Mouse (Mus musculus): ENCODE results near the gene Wapl.

Gene Wapl

DNA sequence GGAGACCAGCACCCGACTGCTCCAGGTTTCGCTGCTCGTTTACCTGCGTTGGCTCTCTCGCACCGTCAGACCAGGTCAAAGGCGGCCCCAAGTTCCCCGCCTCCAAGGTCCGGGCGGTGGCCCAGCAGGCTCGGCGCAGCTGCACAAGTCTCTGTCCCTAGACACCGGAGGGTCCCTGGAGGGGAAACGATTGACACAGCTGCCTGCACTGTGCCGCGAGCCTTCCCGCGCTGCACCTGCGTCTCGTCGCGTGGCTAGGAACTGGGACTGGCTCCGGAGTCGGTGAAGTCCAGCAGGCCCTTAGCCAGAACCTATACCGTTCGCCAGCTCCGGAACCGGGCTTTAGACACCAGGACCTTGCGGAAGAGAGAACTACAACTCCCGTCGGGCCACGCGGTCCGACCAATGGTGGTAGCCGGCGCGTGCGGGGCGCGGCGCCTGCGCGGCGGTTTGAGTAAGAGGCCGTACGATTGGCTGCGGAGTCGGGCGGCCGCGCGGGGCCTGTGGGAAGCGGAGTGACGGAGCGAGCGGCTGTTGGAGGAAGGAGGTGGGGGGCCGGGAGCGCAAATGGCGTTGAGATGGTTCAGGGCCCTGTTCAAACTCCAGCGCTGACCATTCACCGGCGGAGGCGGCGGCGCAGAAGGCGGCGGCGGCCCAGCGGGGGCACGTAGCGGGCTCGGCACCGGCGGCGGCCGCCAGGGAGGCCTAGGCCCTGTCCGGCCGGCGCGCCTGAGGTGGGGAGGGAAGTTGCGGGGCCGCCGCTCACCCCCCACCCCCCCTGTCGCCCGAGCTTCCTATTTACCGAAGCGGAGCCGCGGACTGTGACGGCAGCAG lies at the start of gene Wapl:
Wapl (plus strand) TSS at position 534 of the 834 bp plus-strand sequence.
- in situ Hi-C loops (cut with MboI; ENCODE audit: unreplicated experiment in 2 of 2): loop anchor here in 1 of 2 experiments (5.0 to 10.0 kb wide), 2 partner anchors 89 to 159 kb away; no protein-coding TSS in a partner anchor

DNA sequence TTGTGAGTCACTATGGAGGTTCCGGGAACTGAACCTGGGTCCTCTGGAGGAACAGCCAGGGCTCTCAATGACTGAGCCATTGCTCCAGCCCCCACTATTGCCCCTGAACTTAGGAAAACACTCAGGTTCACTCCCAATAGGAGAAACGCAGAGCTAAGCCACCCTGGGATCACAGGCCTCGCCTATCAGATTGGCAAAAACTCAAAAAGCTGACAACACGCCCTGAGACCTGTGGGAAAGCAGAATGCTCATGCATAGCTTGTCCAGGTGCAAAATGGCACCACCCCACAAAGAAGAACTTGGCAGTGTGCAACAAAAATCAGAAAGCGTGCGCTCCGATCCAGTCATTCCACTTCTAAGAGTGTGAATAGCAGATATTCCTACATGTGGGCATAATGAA lies 46.9 kb upstream of the Wapl start:
- in situ Hi-C loops (cut with MboI; ENCODE audit: unreplicated experiment in 2 of 2): no loop called here

- in situ Hi-C loops (cut with MboI; ENCODE audit: unreplicated experiment in 2 of 2): no loop called here
These were observed 40.8 kb upstream of the Wapl start for GRCm38 (mm10) chr14:34632722-34633448.

GRCm38 (mm10) chr14:34635192-34635591 lies 38.5 kb upstream of the Wapl start:
- in situ Hi-C loops (cut with MboI; ENCODE audit: unreplicated experiment in 2 of 2): no loop called here

DNA sequence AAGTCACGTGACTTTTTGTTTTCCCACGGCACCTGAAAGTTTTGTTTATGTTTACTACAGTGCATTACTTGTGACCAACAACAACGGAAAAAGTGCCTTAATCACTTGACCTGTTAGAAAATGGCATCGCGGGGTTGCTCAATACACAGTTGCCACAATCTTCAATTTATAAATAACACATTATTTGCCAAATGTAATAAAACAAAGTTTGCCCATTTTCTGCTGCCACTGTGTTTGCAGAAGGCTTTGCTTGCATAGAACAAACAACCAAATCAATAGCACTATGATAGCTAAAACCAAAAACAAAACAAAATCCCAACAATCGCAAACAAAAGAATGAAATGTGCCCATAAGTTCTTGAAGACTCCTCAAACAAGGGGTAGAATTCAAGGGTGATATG lies 38.0 kb upstream of the Wapl start:
- in situ Hi-C loops (cut with MboI; ENCODE audit: unreplicated experiment in 2 of 2): no loop called here

GRCm38 (mm10) chr14:34644140-34644539 lies 29.6 kb upstream of the Wapl start:
- in situ Hi-C loops (cut with MboI; ENCODE audit: unreplicated experiment in 2 of 2): no loop called here

DNA sequence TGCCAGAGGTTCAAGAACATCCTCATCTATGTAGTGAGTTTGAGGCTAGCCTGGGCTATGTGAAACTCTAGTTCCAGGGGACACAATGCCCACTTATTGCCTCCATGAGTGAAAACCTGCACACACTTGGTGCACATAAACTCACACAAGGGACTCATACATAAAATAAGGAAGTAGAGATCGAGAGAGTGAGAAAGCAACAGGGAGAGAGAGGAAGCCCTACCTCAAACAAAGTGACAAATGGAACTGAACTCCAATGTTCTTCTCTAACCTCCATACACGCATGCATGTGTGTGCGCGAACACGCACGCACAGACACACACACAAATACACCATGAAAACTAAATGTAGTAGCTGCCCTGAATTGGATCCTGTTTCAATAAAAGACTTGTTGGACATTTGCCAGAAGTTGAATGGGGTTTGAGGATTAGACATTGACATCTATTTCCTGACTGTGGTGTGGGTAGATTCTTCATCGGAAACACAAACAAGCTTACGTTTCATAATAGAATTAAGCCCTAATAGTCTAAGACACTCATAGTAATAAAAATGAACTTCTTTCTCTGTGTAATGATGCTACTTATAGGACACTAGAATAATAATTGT lies 25.8 kb upstream of the Wapl start:
- in situ Hi-C loops (cut with MboI; ENCODE audit: unreplicated experiment in 2 of 2): no loop called here

DNA sequence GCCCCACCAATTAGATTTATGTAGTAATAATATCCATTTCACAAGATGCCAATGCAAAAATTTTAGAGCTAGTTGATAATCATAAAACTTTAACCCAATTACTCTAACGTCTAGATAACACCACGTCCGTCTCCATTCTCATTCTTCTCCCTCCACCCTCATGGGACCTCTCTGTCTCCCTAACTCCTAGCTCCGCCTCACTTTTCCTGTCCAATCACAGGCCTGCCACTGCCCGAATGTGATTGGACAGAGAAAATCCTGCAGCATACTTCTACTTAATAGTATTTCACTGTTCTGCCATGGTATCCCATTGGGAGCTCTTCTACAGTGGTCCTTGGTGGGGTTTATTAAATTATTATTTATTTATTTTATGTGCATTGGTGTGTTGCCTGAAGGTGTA lies 16.6 kb upstream of the Wapl start:
- in situ Hi-C loops (cut with MboI; ENCODE audit: unreplicated experiment in 2 of 2): no loop called here

GRCm38 (mm10) chr14:34660351-34660787 lies 13.4 kb upstream of the Wapl start:
- in situ Hi-C loops (cut with MboI; ENCODE audit: unreplicated experiment in 2 of 2): no loop called here

- in situ Hi-C loops (cut with MboI; ENCODE audit: unreplicated experiment in 2 of 2): no loop called here
These were observed 12.7 kb upstream of the Wapl start for GRCm38 (mm10) chr14:34660788-34661591.

DNA sequence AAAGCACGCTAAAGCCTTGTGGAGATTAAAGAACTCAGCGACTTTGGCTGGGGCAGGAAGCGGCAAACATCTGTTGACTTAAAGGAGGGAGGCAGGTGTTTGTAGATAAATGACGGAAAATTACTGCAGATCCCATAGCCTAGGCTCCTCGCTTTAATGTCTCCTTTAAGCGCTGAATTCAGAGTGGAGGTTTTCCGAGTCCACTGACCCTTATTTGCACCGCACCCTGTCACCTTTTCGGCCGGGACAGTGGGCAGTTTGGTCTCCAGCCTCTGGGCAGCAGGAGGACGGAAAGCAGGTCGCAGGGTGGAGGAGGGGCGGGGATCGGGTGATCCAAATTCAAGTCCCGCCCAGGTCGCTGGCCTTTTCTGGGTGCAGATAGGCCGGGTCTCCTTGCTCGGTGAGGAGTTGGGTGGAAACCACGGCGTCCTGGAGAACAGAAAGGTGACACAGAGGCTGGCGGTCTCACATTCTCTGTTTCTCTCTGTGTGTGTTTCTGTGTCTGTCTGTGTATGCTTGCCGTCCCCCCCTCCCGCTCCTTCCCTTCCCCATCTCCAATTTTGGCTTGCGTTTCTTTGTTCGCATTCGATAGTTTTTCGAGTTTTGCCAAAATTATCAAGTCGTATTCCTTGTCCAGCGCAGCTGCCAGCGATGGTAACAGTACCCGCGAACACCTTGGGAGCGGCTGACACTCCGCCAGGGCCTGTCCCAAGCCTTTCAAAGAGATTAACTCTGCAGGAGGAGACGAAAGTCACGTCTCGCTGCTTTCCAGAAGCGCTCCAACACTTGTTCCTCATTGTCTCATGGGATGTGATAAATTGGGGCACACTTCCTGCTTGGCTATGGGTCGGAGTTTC lies 11.9 kb upstream of the Wapl start:
- in situ Hi-C loops (cut with MboI; ENCODE audit: unreplicated experiment in 2 of 2): no loop called here

GRCm38 (mm10) chr14:34662478-34662826 lies 11.3 kb upstream of the Wapl start:
- in situ Hi-C loops (cut with MboI; ENCODE audit: unreplicated experiment in 2 of 2): no loop called here

DNA sequence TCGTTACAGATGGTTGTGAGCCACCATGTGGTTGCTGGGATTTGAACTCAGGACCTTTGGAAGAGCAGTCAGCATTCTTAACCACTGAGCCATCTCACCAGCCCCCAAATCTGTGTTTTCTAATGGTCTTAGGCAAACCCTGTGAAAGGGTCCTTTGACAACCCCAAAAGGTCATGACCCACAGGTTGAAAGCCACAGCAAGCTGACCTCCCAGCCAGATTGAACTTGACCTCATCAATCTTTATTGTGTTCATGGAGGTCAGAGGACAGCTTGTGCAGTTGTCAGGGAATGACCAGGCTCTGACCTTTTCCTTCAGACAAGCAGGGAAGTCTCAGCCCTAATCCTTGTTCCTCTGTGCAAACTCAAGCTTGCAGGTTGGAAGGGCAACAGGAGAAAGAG lies 10.3 kb upstream of the Wapl start:
- in situ Hi-C loops (cut with MboI; ENCODE audit: unreplicated experiment in 2 of 2): no loop called here

- in situ Hi-C loops (cut with MboI; ENCODE audit: unreplicated experiment in 2 of 2): no loop called here
These were observed 4.6 kb upstream of the Wapl start for GRCm38 (mm10) chr14:34669082-34669481.

DNA sequence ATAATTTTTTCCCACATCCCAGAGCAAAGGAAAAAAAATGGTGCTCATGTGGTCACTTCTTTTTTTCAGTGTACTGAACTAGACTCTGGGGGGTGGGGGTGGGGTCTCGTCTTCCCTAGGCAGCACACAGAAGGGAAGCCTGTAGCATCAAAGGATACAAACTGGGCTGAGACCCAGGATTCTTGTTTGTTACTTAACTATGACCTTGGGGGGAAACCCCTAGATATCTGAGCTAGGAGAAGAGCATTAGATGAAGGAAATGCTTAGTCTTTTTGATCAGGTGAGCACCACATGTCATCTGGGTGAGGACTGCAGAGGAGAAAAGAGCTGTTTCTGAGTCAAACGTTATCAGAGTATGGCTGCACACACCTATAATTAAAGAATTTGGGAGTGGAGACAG lies 3.5 kb upstream of the Wapl start:
- in situ Hi-C loops (cut with MboI; ENCODE audit: unreplicated experiment in 2 of 2): loop anchor here in 1 of 2 experiments (5.0 to 10.0 kb wide), 2 partner anchors 92 to 155 kb away; no protein-coding TSS in a partner anchor

DNA sequence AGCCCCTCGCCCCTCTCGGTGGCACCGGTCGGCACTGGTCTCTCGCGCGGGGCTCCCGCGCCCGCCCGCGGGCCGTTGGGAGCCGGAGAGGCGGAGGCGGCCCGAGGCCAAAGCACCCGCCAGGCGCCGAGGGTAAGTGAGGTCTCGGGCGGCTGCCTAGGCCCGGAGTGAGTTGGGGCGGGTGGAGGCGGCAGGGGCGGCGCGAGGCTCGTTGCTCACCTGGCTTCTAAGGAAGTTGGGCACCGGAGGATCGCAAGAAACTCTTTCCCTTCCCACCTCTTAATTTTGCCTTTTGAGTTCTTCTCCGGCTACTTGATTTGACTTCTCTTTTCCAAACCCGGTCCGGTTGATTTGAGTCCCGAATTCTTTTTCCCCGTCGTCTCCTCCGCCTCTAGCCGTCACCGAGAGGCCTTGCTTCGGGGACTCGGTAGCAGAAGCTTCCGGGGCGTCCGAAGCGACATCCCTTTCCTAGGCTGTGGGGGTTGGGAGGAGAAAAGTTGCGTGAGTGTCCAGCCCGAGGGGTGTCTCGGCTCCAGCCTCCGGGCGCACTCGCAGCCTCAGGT lies 582 bp downstream of the Wapl start:
- in situ Hi-C loops (cut with MboI; ENCODE audit: unreplicated experiment in 2 of 2): loop anchor here in 1 of 2 experiments (5.0 to 10.0 kb wide), 2 partner anchors 88 to 160 kb away; no protein-coding TSS in a partner anchor

DNA sequence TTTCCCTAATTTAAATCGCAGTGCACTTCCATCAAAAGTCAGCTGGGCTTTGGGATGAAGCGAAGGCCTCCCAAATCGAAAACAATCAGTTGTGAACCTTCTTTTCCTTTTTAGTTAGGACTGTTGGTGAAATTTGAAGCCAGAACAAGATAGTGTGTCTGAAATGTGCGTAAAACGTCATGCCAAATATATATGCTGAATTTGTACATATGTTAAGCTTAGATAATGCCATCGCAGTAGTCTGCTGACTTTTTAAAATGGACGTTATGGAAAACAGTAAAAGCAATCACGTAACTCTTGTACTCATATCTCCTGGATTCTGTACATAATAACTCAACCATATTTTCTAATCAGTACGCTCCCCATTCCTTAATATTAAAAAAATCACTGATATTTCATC lies 1.2 kb downstream of the Wapl start:
- in situ Hi-C loops (cut with MboI; ENCODE audit: unreplicated experiment in 2 of 2): loop anchor here (5.0 to 10.0 kb wide), 2 partner anchors 87 to 160 kb away; no protein-coding TSS in a partner anchor

DNA sequence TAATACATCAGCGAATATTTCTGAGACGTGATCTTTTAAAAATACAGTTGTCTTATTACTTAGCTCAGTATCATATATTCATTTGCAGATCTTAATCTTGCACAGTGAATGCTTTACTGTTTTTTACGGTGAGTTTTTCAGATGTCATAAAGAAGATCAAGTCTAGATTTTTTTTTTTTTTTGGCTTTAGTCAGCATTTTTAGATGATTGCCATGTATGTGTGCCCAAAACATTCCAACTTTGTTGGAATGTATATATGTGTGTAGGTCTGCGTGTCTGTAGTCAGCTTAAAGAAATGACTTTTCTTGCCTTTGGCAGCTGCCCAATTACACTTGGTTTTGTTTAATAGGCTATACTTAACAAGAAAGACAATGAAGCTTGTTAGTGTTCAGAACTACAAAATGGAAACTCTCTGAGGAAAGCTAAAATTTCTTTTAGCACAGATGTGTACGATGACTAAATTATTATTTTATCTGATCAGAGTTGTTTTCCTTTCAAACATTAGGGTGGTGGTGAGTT lies 1.7 kb downstream of the Wapl start:
- in situ Hi-C loops (cut with MboI; ENCODE audit: unreplicated experiment in 2 of 2): loop anchor here (5.0 to 10.0 kb wide), 2 partner anchors 87 to 161 kb away; no protein-coding TSS in a partner anchor

DNA sequence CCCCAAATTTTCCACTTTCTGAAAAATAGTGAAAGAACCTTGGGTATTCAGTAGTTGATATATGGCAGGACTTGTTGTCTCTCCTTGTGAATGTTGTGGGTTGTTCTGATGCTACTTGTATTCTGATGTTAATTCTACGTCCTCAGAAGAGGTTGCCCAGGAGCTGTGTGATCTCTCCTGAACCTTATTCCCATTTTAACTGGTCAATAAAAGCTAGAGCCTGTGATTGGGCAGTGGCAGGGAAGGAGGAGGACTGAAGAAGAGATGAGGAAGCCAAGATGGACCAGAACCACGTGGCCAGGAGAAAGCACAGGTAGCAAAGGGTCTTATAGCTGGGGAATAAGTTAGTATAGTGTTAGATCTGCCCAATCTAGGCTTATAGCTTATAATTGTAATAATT lies 7.1 kb downstream of the Wapl start:
- in situ Hi-C loops (cut with MboI; ENCODE audit: unreplicated experiment in 2 of 2): no loop called here

Data from v-Abl transformed pro-B cells (cell line).